Mouse (Mus musculus) spleen, adult 2 months (tissue): Measurements from ENCODE around the gene C4b.
"Not testable (repeated sequence)": the region's sequence is repeated elsewhere in the genome, so short reads cannot be mapped to it uniquely, and the experiment has no call there.

Source experiments
- CTCF ChIP-seq: fragments of 200-500 bp; IDR thresholded peaks from 2 replicates; pipeline ENCODE4 v1.5.1; 2011; ENCODE audit warnings: mild to moderate bottlenecking, inconsistent platforms; ENCODE audit not compliant: insufficient read depth, insufficient read length, insufficient replicate concordance; ENCODE audit errors: extremely low read depth
- POLR2A ChIP-seq: fragments of 200-500 bp; IDR thresholded peaks from 2 replicates; pipeline ENCODE4 v1.6.1; 2011; ENCODE audit warnings: low read depth, low read length, inconsistent platforms

DNA sequence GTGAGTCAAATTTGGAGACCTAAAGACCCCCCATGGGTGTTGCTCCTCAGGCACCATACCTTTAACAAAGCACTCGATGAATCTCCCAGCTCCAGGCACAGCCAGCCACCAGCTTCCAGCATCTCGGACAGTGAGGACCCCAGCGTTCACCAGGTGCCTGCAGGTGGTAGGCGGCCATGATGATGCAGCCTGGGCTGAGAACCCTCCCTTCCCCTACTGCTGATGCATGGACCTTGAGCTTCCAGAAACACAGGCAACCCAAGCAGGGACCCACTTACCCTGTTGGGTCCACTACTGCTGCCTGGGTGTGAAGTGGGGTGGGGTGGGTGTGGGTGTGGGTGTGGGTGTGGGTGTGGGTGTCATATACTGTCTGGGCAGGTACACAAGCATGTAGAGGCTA lies 1.5 kb upstream of the C4b start:
- not testable (repeated sequence) for TF ChIP-seq CTCF, POLR2A
